Mouse (Mus musculus) embryonic facial prominence, embryonic 10.5 days (tissue): Measurements from ENCODE around the gene Me3. TPM values are rescaled to one million over a fixed set of nuclear protein-coding genes. Genes with fewer than 3 reads are reported as not detected.

Experiments used
- DNase-seq: peaks from one replicate; pipeline ENCODE4 v3.0.0-alpha.2; 2017; ENCODE audit warnings: low spot score
- H3K27ac ChIP-seq: fragments of 300-500 bp; sonication (generic); replicated peaks from 2 replicates; pipeline ENCODE4 v1.5.1; 2016; ENCODE audit warnings: mild to moderate bottlenecking
- H3K27me3 ChIP-seq: fragments of 300-500 bp; sonication (generic); replicated peaks from 2 replicates; pipeline ENCODE4 v1.6.1; 2016; ENCODE audit warnings: low read depth, mild to moderate bottlenecking; ENCODE audit not compliant: poor library complexity, severe bottlenecking
- H3K36me3 ChIP-seq: fragments of 300-500 bp; sonication (generic); replicated peaks from 2 replicates; pipeline ENCODE4 v1.6.1; 2016; ENCODE audit warnings: mild to moderate bottlenecking, moderate library complexity
- H3K4me1 ChIP-seq: fragments of 300-500 bp; sonication (generic); 2 replicates; pipeline ENCODE4 v1.6.1; 2016
- H3K4me3 ChIP-seq: fragments of 300-500 bp; sonication (generic); 2 replicates; pipeline ENCODE4 v1.5.1; 2016; ENCODE audit warnings: mild to moderate bottlenecking, moderate library complexity
- H3K9me3 ChIP-seq: fragments of 300-500 bp; sonication (generic); 2 replicates; pipeline ENCODE4 v1.6.1; 2016; ENCODE audit warnings: mild to moderate bottlenecking
- WGBS: fragments of 180-500 bp; shearing (Covaris S2); methylation state at CpG from one replicate; pipeline ENCODE4 v1.1.7; 2016; 5-methylcytosine and 5-hydroxymethylcytosine counted together
- polyA plus RNA-seq: library from polyadenylated mRNA; unstranded; fragments of >200 nt; fragmentation: Nextera tagmentation; extraction: Ambion mirVana; gene quantifications from 2 replicates; pipeline ENCODE4 v1.2.1, GENCODE M21; 2016

The Me3 gene
- polyA plus RNA-seq, 1 experiment from 2014 or later: 2.6 TPM

- no peak for DNase-seq
- H3K4me3 ChIP-seq: no peak overlapping the region
- no peaks in the 10 kb centered on the region for H3K9me3 ChIP-seq
- H3K4me1 ChIP-seq: peaks cover 29% of the 10 kb centered on the region
- no peaks in the 10 kb centered on the region for H3K27me3 ChIP-seq
- no peaks in the 10 kb centered on the region for H3K36me3 ChIP-seq
- H3K27ac ChIP-seq: no peak overlapping the region
- 92% methylated on average over 5 of the region's 5 CpGs for WGBS
Observed at GRCm38 (mm10) chr7:89772906-89773305, 140.7 kb downstream of the Me3 start.

GRCm38 (mm10) chr7:89773352-89773921 lies 141.2 kb downstream of the Me3 start:
- 52% methylated on average over 3 of the region's 3 CpGs for WGBS
- no peaks in the 10 kb centered on the region for H3K27me3 ChIP-seq
- no peaks in the 10 kb centered on the region for H3K36me3 ChIP-seq
- H3K4me1 ChIP-seq: peaks cover 29% of the 10 kb centered on the region
- no peak for DNase-seq
- no peaks in the 10 kb centered on the region for H3K9me3 ChIP-seq
- H3K4me3 ChIP-seq: no peak overlapping the region
- peak overlapping the region; percentile 59 for H3K27ac ChIP-seq

GRCm38 (mm10) chr7:89773926-89774325 lies 141.7 kb downstream of the Me3 start:
- Histone ChIP-seq H3K36me3 (no peaks in the 10 kb centered on the region), H3K4me1 (peaks cover 28% of the 10 kb centered on the region), H3K27ac (peak overlapping the region; percentile 59; the same call in 1 of the 2 replicates), H3K27me3 (no peaks in the 10 kb centered on the region), H3K4me3 (no peak overlapping the region), H3K9me3 (no peaks in the 10 kb centered on the region)
- no peak for DNase-seq
- WGBS: 11% methylated on average over 2 of the region's 2 CpGs

GRCm38 (mm10) chr7:89775848-89776247 lies 143.7 kb downstream of the Me3 start:
- DNase-seq: no peak
- no peak overlapping the region for H3K4me3 ChIP-seq
- peaks cover 9% of the 10 kb centered on the region for H3K4me1 ChIP-seq
- H3K9me3 ChIP-seq: no peaks in the 10 kb centered on the region
- H3K27ac ChIP-seq: no peak overlapping the region
- H3K36me3 ChIP-seq: no peaks in the 10 kb centered on the region
- WGBS: 95% methylated on average over 2 of the region's 2 CpGs
- no peaks in the 10 kb centered on the region for H3K27me3 ChIP-seq

- Histone ChIP-seq H3K27me3 (no peaks in the 10 kb centered on the region), H3K27ac (no peak overlapping the region), H3K36me3 (no peaks in the 10 kb centered on the region), H3K4me1 (no peaks in the 10 kb centered on the region), H3K4me3 (no peak overlapping the region), H3K9me3 (no peaks in the 10 kb centered on the region)
- 82% methylated on average over 1 of the region's 1 CpGs for WGBS
- no peak for DNase-seq
Observed at GRCm38 (mm10) chr7:89781391-89781790, 149.2 kb downstream of the Me3 start.

- Histone ChIP-seq H3K9me3 (no peaks in the 10 kb centered on the region), H3K27me3 (no peaks in the 10 kb centered on the region)
- WGBS: 75% methylated on average over 7 of the region's 7 CpGs
Observed at GRCm38 (mm10) chr7:89787735-89788134, 155.5 kb downstream of the Me3 start.

GRCm38 (mm10) chr7:89792576-89792975 lies 160.4 kb downstream of the Me3 start:
- DNase-seq: no peak
- Histone ChIP-seq H3K27ac (no peak overlapping the region), H3K27me3 (no peaks in the 10 kb centered on the region), H3K4me1 (peaks cover 15% of the 10 kb centered on the region), H3K4me3 (no peak overlapping the region), H3K36me3 (no peaks in the 10 kb centered on the region), H3K9me3 (no peaks in the 10 kb centered on the region)
- 93% methylated on average over 1 of the region's 1 CpGs for WGBS

More at GRCm38 (mm10) chr7:89787735-89788134, 155.5 kb downstream of the Me3 start:
- Histone ChIP-seq H3K4me3 (no peak overlapping the region), H3K4me1 (no peaks in the 10 kb centered on the region; the same call in 1 of the 2 replicates), H3K36me3 (no peaks in the 10 kb centered on the region), H3K27ac (no peak overlapping the region)
- no peak for DNase-seq

- 72% methylated on average over 3 of the region's 3 CpGs for WGBS
- Histone ChIP-seq H3K36me3 (no peaks in the 10 kb centered on the region), H3K4me3 (no peak overlapping the region), H3K27ac (no peak overlapping the region), H3K27me3 (no peaks in the 10 kb centered on the region), H3K4me1 (peaks cover 30% of the 10 kb centered on the region), H3K9me3 (no peaks in the 10 kb centered on the region)
- DNase-seq: no peak
Observed at GRCm38 (mm10) chr7:89795366-89795765, 163.2 kb downstream of the Me3 start.

- Histone ChIP-seq H3K9me3 (no peaks in the 10 kb centered on the region), H3K36me3 (no peaks in the 10 kb centered on the region), H3K27ac (peak overlapping the region; percentile 26; the same call in 1 of the 2 replicates), H3K4me3 (no peak overlapping the region), H3K4me1 (peaks cover 30% of the 10 kb centered on the region), H3K27me3 (no peaks in the 10 kb centered on the region)
- DNase-seq: peak; percentile 12
- WGBS: 22% methylated on average over 6 of the region's 6 CpGs
Observed at GRCm38 (mm10) chr7:89796351-89796801, 164.2 kb downstream of the Me3 start.

GRCm38 (mm10) chr7:89798358-89799020 lies 166.3 kb downstream of the Me3 start:
- Histone ChIP-seq H3K4me3 (no peak overlapping the region), H3K27ac (0 out of 2 replicates have a peak overlapping the region, but pooled peaks have one; percentile 49), H3K36me3 (no peaks in the 10 kb centered on the region), H3K27me3 (no peaks in the 10 kb centered on the region), H3K9me3 (no peaks in the 10 kb centered on the region), H3K4me1 (peaks cover 35% of the 10 kb centered on the region)
- no peak for DNase-seq
- 52% methylated on average over 8 of the region's 8 CpGs for WGBS

- H3K27ac ChIP-seq: no peak overlapping the region
- no peaks in the 10 kb centered on the region for H3K36me3 ChIP-seq
- WGBS: 85% methylated on average over 3 of the region's 3 CpGs
- H3K4me1 ChIP-seq: peaks cover 21% of the 10 kb centered on the region
- no peak overlapping the region for H3K4me3 ChIP-seq
- H3K27me3 ChIP-seq: no peaks in the 10 kb centered on the region
- H3K9me3 ChIP-seq: no peaks in the 10 kb centered on the region
- DNase-seq: no peak
Observed at GRCm38 (mm10) chr7:89802447-89802846, 170.3 kb downstream of the Me3 start.

- no peaks in the 10 kb centered on the region for H3K27me3 ChIP-seq
- H3K36me3 ChIP-seq: no peaks in the 10 kb centered on the region
- 86% methylated on average over 4 of the region's 4 CpGs for WGBS
- DNase-seq: no peak
- no peak overlapping the region for H3K27ac ChIP-seq
- no peaks in the 10 kb centered on the region for H3K9me3 ChIP-seq
- peaks cover 7% of the 10 kb centered on the region for H3K4me1 ChIP-seq
- H3K4me3 ChIP-seq: no peak overlapping the region
Observed at GRCm38 (mm10) chr7:89803966-89804365, 171.8 kb downstream of the Me3 start.

GRCm38 (mm10) chr7:89809400-89809799 lies 177.2 kb downstream of the Me3 start:
- no peak for DNase-seq
- no peaks in the 10 kb centered on the region for H3K36me3 ChIP-seq
- no peaks in the 10 kb centered on the region for H3K27me3 ChIP-seq
- no peaks in the 10 kb centered on the region for H3K4me1 ChIP-seq
- no peaks in the 10 kb centered on the region for H3K9me3 ChIP-seq
- H3K27ac ChIP-seq: no peak overlapping the region
- H3K4me3 ChIP-seq: no peak overlapping the region
- 64% methylated on average over 2 of the region's 2 CpGs for WGBS
